Mouse (Mus musculus) heart, postnatal 0 days (tissue): Measurements from ENCODE around the gene P2rx1.

Source experiments
- CTCF ChIP-seq: IDR thresholded peaks from 2 replicates; pipeline ENCODE4 v1.5.1; 2016; ENCODE audit warnings: antibody characterized with exemption, control low read depth, low read depth
- EP300 ChIP-seq: IDR thresholded peaks from 2 replicates; pipeline ENCODE4 v1.6.1; 2016; ENCODE audit warnings: antibody characterized with exemption, low read depth

DNA sequence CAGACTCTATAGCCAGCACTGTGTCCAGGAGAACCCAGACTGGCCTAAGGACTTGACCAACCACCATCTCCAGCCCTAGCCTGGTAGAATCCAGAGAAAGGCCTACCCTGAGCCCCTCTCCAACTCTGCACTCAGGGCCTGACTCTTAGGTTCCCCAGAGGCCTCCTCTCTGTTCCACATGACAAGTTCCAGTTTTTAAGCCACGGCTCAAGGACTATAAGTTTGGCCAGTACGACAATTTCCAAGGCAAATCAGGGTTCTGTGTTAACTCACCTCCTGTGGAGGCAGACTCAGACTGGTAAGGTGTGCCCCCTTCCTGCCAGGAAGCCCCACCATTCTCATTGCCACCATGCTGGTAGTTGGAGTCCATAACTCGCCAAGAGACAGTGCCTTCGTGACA is 44.7 kb upstream of the P2rx1 start:
- TF ChIP-seq CTCF (no peak), EP300 (no peak)
